Comparison of ENCODE assay signal across 8 mouse cellular contexts in genomic region chr8:4413206-4413605, GRCm38 (mm10).
DNase-seq lines count a peak whose midpoint lies in the region; ATAC-seq and TF ChIP-seq lines count a peak whose summit lies in the region.

No protein-coding gene starts in this region.

- H3K9me3 ChIP-seq in forebrain, embryonic 13.5 days (replicated peaks), result no peaks in the 10 kb centered on the region
- no peaks in the 10 kb centered on the region for H3K9me3 ChIP-seq in lung, embryonic 14.5 days (ENCODE audit: low read depth, low read length)

- H3K27me3 ChIP-seq in forebrain, embryonic 13.5 days, result no peaks in the 10 kb centered on the region
- H3K27me3 ChIP-seq in lung, embryonic 14.5 days (ENCODE audit: insufficient read depth, low read length), result no peaks in the 10 kb centered on the region
- no peaks in the 10 kb centered on the region for H3K27me3 ChIP-seq in splenic B cell, adult 2 months (ENCODE audit: control insufficient read depth, insufficient read depth, low read length, poor library complexity, severe bottlenecking)

- peak; percentile 65 for TF ChIP-seq CTCF in lung, embryonic 14.5 days (IDR thresholded peaks at IDR 0.05; ENCODE audit: low read depth)

- DNase-seq in cerebellum, adult 11-12 months, result no peak
- DNase-seq in B cell, adult 2 months, result peak; percentile 55 to 58
- DNase-seq in c-Kit-positive CD71-positive TER-119-negative erythroid progenitor cells, embryonic 14.5 days (ENCODE audit: low read depth), result peak; percentile 7
- peak; percentile 36 to 37 for DNase-seq in kidney, adult 8-10 months
- DNase-seq in lung, embryonic 14.5 days, result peak; percentile 68
- DNase-seq in splenic B cell, adult 2 months (ENCODE audit: low read depth, low spot score), result peak; percentile 76

- ATAC-seq in cerebellum, adult (ENCODE audit: insufficient number of reproducible peaks, low FRiP score, low TSS enrichment), result 0 out of 2 replicates have a peak, but pooled peaks have one; percentile 20
- ATAC-seq in forebrain, embryonic 13.5 days, result peak; percentile 71
- ATAC-seq in lung, embryonic 14.5 days (ENCODE audit: insufficient read depth), result peak; percentile 40; the same call in 1 of the 2 replicates

- peak overlapping the region; percentile 14; the same call in 1 of the 2 replicates for H3K4me2 ChIP-seq in forebrain, embryonic 13.5 days
- no peak overlapping the region for H3K4me2 ChIP-seq in lung, embryonic 14.5 days

- no peaks in the 10 kb centered on the region for H3K36me3 ChIP-seq in forebrain, embryonic 13.5 days (ENCODE audit: poor library complexity, severe bottlenecking)
- no peaks in the 10 kb centered on the region for H3K36me3 ChIP-seq in lung, embryonic 14.5 days (ENCODE audit: insufficient read depth)
- no peaks in the 10 kb centered on the region for H3K36me3 ChIP-seq in splenic B cell, adult 2 months (ENCODE audit: control insufficient read depth, insufficient read depth, low read length, poor library complexity, severe bottlenecking)

- H3K4me3 ChIP-seq in forebrain, embryonic 13.5 days, result no peak overlapping the region
- H3K4me3 ChIP-seq in lung, embryonic 14.5 days (ENCODE audit: low read depth, low read length), result no peak overlapping the region

- WGBS in forebrain, embryonic 13.5 days, result 24% methylated on average over 6 of the region's 6 CpGs
- 53% methylated on average over 6 of the region's 6 CpGs for WGBS in lung, embryonic 14.5 days

- H3K4me1 ChIP-seq in forebrain, embryonic 13.5 days, result peaks cover 6% of the 10 kb centered on the region; the same call in 1 of the 2 replicates
- no peaks in the 10 kb centered on the region for H3K4me1 ChIP-seq in lung, embryonic 14.5 days (ENCODE audit: insufficient read depth)

- H3K9ac ChIP-seq in forebrain, embryonic 13.5 days, result no peak overlapping the region
- H3K9ac ChIP-seq in lung, embryonic 14.5 days, result no peak overlapping the region

- H3K27ac ChIP-seq in forebrain, embryonic 13.5 days, result peak overlapping the region; percentile 59
- H3K27ac ChIP-seq in lung, embryonic 14.5 days (ENCODE audit: low read depth), result no peak overlapping the region

Comparison
In these comparisons a context has a peak if more than half of its experiments do, and no peak if none do; other contexts are left out.
1. ATAC-seq: peak in every context shown above with its lines; median percentile 71 in forebrain, embryonic 13.5 days; 40 in lung, embryonic 14.5 days; 20 in cerebellum, adult.